Mouse (Mus musculus): ENCODE measurements at regions not wholly inside any gene's neighbourhood (a gene's known extent, or its start where the extent isn't known, plus 50 kb on each side); places are given as distances from the start of the nearest gene placed in this dataset.
A peak's percentile ranks its signal among the peaks of the same experiment; 100 is the strongest.

GRCm38 (mm10) chr13:47486111-47486510, 363.7 kb downstream of the Rnf144b start:
- Histone ChIP-seq H3K27me3 (replicated peaks; ENCODE audit: control insufficient read depth, insufficient read depth, low read length) (no peaks in the 10 kb centered on the region), H3K36me3 (ENCODE audit: control insufficient read depth, insufficient read depth, low read length) (no peaks in the 10 kb centered on the region), H3K27ac (replicated peaks; ENCODE audit: low read depth, low read length) (no peak overlapping the region), H3K9me3 (ENCODE audit: control insufficient read depth, low read length) (no peaks in the 10 kb centered on the region), H3K9ac (ENCODE audit: low read depth, low read length) (no peak overlapping the region), H3K4me1 (ENCODE audit: control insufficient read depth, insufficient read depth, low read length) (no peaks in the 10 kb centered on the region), H3K4me3 (ENCODE audit: low read depth, low read length) (no peak overlapping the region), H3K4me2 (ENCODE audit: low read depth, low read length) (no peak overlapping the region)
- no peak for DNase-seq (ENCODE audit: low spot score)
- no peak for ATAC-seq (ENCODE audit: low read depth)

- WGBS, result 93% methylated on average over 3 of the region's 3 CpGs
- ATAC-seq (ENCODE audit: low read depth), result no peak
Measured at GRCm38 (mm10) chr13:47486658-47487057, 364.2 kb downstream of the Rnf144b start.

GRCm38 (mm10) chr13:47505380-47505955, 383.0 kb downstream of the Rnf144b start:
- no peak for ATAC-seq (ENCODE audit: low read depth)
- whole genome bisulfite sequencing, result 91% methylated on average over 15 of the region's 15 CpGs

More at GRCm38 (mm10) chr13:47486658-47487057, 364.2 kb downstream of the Rnf144b start:
- no peaks in the 10 kb centered on the region for H3K4me1 ChIP-seq (ENCODE audit: control insufficient read depth, insufficient read depth, low read length)
- no peak overlapping the region for H3K9ac ChIP-seq (ENCODE audit: low read depth, low read length)
- H3K27me3 ChIP-seq (replicated peaks; ENCODE audit: control insufficient read depth, insufficient read depth, low read length), result no peaks in the 10 kb centered on the region
- H3K9me3 ChIP-seq (ENCODE audit: control insufficient read depth, low read length), result no peaks in the 10 kb centered on the region
- no peaks in the 10 kb centered on the region for H3K36me3 ChIP-seq (ENCODE audit: control insufficient read depth, insufficient read depth, low read length)
- no peak for DNase-seq (ENCODE audit: low spot score)
- no peak overlapping the region for H3K4me2 ChIP-seq (ENCODE audit: low read depth, low read length)
- H3K27ac ChIP-seq (replicated peaks; ENCODE audit: low read depth, low read length), result no peak overlapping the region
- H3K4me3 ChIP-seq (ENCODE audit: low read depth, low read length), result no peak overlapping the region

GRCm38 (mm10) chr13:47532935-47533334, 410.5 kb downstream of the Rnf144b start:
- ATAC-seq (ENCODE audit: low read depth) (no peak), DNase-seq (ENCODE audit: low spot score) (no peak)
- no peaks in the 10 kb centered on the region for H3K27me3 ChIP-seq (replicated peaks; ENCODE audit: control insufficient read depth, insufficient read depth, low read length)
- 95% methylated on average over 1 of the region's 1 CpGs for WGBS
- no peak overlapping the region for H3K4me2 ChIP-seq (ENCODE audit: low read depth, low read length)
- no peak overlapping the region for H3K9ac ChIP-seq (ENCODE audit: low read depth, low read length)
- no peak overlapping the region for H3K27ac ChIP-seq (replicated peaks; ENCODE audit: low read depth, low read length)
- H3K4me1 ChIP-seq (ENCODE audit: control insufficient read depth, insufficient read depth, low read length), result no peaks in the 10 kb centered on the region
- H3K4me3 ChIP-seq (ENCODE audit: low read depth, low read length), result no peak overlapping the region
- H3K36me3 ChIP-seq (ENCODE audit: control insufficient read depth, insufficient read depth, low read length), result no peaks in the 10 kb centered on the region
- no peaks in the 10 kb centered on the region for H3K9me3 ChIP-seq (ENCODE audit: control insufficient read depth, low read length)

More at GRCm38 (mm10) chr13:47505380-47505955, 383.0 kb downstream of the Rnf144b start:
- Histone ChIP-seq H3K27ac (replicated peaks; ENCODE audit: low read depth, low read length) (no peak overlapping the region), H3K4me2 (ENCODE audit: low read depth, low read length) (no peak overlapping the region), H3K9me3 (ENCODE audit: control insufficient read depth, low read length) (peaks cover 3% of the 10 kb centered on the region; the same call in 1 of the 2 replicates), H3K36me3 (ENCODE audit: control insufficient read depth, insufficient read depth, low read length) (no peaks in the 10 kb centered on the region), H3K27me3 (replicated peaks; ENCODE audit: control insufficient read depth, insufficient read depth, low read length) (no peaks in the 10 kb centered on the region), H3K4me3 (ENCODE audit: low read depth, low read length) (no peak overlapping the region), H3K4me1 (ENCODE audit: control insufficient read depth, insufficient read depth, low read length) (no peaks in the 10 kb centered on the region), H3K9ac (ENCODE audit: low read depth, low read length) (no peak overlapping the region)
- no peak for DNase-seq (ENCODE audit: low spot score)

DNA sequence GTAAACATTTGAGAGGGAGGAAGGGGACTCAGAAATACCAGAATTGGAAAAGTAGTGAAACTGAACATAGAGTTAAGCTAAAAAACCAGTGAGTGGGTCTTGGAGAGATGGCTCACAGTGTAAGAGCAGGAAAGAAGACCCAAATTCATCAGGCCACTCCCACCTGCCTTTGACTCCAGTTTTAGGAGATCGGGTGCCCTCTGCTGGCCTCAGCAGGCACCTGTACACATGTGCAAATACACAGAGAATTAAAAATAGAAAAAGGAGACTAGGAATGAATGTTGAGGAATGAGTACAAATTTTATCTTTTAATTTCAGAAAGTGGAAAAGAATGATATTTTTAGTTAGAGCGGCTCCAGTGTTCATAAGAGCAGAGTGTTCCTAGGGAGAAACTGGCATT, 414.7 kb downstream of the Rnf144b start:
- Histone ChIP-seq H3K9ac (ENCODE audit: low read depth, low read length) (no peak overlapping the region), H3K4me1 (ENCODE audit: control insufficient read depth, insufficient read depth, low read length) (no peaks in the 10 kb centered on the region), H3K27ac (replicated peaks; ENCODE audit: low read depth, low read length) (no peak overlapping the region), H3K27me3 (replicated peaks; ENCODE audit: control insufficient read depth, insufficient read depth, low read length) (no peaks in the 10 kb centered on the region), H3K4me2 (ENCODE audit: low read depth, low read length) (no peak overlapping the region), H3K4me3 (ENCODE audit: low read depth, low read length) (no peak overlapping the region), H3K9me3 (ENCODE audit: control insufficient read depth, low read length) (no peaks in the 10 kb centered on the region), H3K36me3 (ENCODE audit: control insufficient read depth, insufficient read depth, low read length) (no peaks in the 10 kb centered on the region)
- no peak for DNase-seq (ENCODE audit: low spot score)
- ATAC-seq (ENCODE audit: low read depth), result no peak
- WGBS, result 93% methylated on average over 2 of the region's 2 CpGs

DNA sequence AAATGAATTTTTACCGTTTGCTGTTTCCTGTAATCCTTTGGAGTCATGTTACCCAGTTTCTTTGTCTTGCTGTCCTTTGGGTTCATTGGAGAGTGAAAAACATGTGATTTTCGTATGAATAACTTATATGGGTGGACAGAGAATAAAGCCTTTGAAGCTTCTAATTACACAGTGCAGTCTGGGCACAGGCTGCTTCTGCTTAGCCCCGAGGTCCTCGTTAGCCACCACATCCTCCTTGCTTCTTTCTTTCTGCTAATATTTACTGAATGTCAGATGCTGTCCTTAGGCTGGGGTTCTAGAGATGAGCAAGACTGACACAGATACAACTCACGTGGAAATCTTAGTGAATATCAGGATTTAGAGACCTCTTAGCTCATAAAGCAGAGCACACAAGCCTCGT, 427.2 kb downstream of the Rnf144b start:
- H3K36me3 ChIP-seq (ENCODE audit: control insufficient read depth, insufficient read depth, low read length), result no peaks in the 10 kb centered on the region
- H3K27me3 ChIP-seq (replicated peaks; ENCODE audit: control insufficient read depth, insufficient read depth, low read length), result no peaks in the 10 kb centered on the region
- DNase-seq (ENCODE audit: low spot score) (no peak), ATAC-seq (ENCODE audit: low read depth) (no peak)
- H3K9me3 ChIP-seq (ENCODE audit: control insufficient read depth, low read length), result no peaks in the 10 kb centered on the region
- no peak overlapping the region for H3K9ac ChIP-seq (ENCODE audit: low read depth, low read length)
- no peak overlapping the region for H3K4me2 ChIP-seq (ENCODE audit: low read depth, low read length)
- WGBS, result 41% methylated on average over 6 of the region's 6 CpGs
- H3K4me3 ChIP-seq (ENCODE audit: low read depth, low read length), result no peak overlapping the region
- H3K27ac ChIP-seq (replicated peaks; ENCODE audit: low read depth, low read length), result no peak overlapping the region
- no peaks in the 10 kb centered on the region for H3K4me1 ChIP-seq (ENCODE audit: control insufficient read depth, insufficient read depth, low read length)

DNA sequence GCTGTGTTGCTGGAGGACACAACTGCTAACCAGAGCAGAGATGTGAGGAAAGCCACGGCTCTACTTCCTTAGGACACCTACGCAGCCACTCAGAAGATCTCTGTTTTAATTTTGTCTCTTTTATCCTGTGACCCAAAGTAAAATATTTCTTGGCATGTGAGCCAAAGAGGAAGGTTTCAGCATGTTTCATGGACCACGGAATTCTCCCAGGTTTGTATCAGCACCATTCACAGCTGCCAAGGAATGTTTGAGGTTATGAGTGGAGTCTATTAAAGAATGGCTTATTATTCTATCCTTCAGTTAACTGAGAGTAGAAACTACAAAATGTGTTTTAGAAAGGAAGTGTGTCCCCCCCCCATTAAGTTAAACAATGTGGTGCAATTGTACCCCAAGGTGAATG, 429.8 kb downstream of the Rnf144b start:
- H3K36me3 ChIP-seq (ENCODE audit: control insufficient read depth, insufficient read depth, low read length), result no peaks in the 10 kb centered on the region
- no peak overlapping the region for H3K9ac ChIP-seq (ENCODE audit: low read depth, low read length)
- no peaks in the 10 kb centered on the region for H3K27me3 ChIP-seq (replicated peaks; ENCODE audit: control insufficient read depth, insufficient read depth, low read length)
- H3K27ac ChIP-seq (replicated peaks; ENCODE audit: low read depth, low read length), result no peak overlapping the region
- ATAC-seq (ENCODE audit: low read depth) (no peak), DNase-seq (ENCODE audit: low spot score) (peak; percentile 46)
- H3K9me3 ChIP-seq (ENCODE audit: control insufficient read depth, low read length), result no peaks in the 10 kb centered on the region
- H3K4me3 ChIP-seq (ENCODE audit: low read depth, low read length), result no peak overlapping the region
- WGBS, result 67% methylated on average over 3 of the region's 3 CpGs
- H3K4me1 ChIP-seq (ENCODE audit: control insufficient read depth, insufficient read depth, low read length), result no peaks in the 10 kb centered on the region
- no peak overlapping the region for H3K4me2 ChIP-seq (ENCODE audit: low read depth, low read length)

- no peaks in the 10 kb centered on the region for H3K36me3 ChIP-seq (ENCODE audit: control insufficient read depth, insufficient read depth, low read length)
- no peaks in the 10 kb centered on the region for H3K9me3 ChIP-seq (ENCODE audit: control insufficient read depth, low read length)
- 39% methylated on average over 1 of the region's 1 CpGs for WGBS
- no peak overlapping the region for H3K4me3 ChIP-seq (ENCODE audit: low read depth, low read length)
- no peak overlapping the region for H3K27ac ChIP-seq (replicated peaks; ENCODE audit: low read depth, low read length)
- no peaks in the 10 kb centered on the region for H3K27me3 ChIP-seq (replicated peaks; ENCODE audit: control insufficient read depth, insufficient read depth, low read length)
- no peaks in the 10 kb centered on the region for H3K4me1 ChIP-seq (ENCODE audit: control insufficient read depth, insufficient read depth, low read length)
- no peak overlapping the region for H3K4me2 ChIP-seq (ENCODE audit: low read depth, low read length)
- DNase-seq (ENCODE audit: low spot score) (peak; percentile 67), ATAC-seq (ENCODE audit: low read depth) (0 out of 2 replicates have a peak, but pooled peaks have one; percentile 55)
- no peak overlapping the region for H3K9ac ChIP-seq (ENCODE audit: low read depth, low read length)
Measured at GRCm38 (mm10) chr13:47554198-47554597, 431.7 kb downstream of the Rnf144b start.

DNA sequence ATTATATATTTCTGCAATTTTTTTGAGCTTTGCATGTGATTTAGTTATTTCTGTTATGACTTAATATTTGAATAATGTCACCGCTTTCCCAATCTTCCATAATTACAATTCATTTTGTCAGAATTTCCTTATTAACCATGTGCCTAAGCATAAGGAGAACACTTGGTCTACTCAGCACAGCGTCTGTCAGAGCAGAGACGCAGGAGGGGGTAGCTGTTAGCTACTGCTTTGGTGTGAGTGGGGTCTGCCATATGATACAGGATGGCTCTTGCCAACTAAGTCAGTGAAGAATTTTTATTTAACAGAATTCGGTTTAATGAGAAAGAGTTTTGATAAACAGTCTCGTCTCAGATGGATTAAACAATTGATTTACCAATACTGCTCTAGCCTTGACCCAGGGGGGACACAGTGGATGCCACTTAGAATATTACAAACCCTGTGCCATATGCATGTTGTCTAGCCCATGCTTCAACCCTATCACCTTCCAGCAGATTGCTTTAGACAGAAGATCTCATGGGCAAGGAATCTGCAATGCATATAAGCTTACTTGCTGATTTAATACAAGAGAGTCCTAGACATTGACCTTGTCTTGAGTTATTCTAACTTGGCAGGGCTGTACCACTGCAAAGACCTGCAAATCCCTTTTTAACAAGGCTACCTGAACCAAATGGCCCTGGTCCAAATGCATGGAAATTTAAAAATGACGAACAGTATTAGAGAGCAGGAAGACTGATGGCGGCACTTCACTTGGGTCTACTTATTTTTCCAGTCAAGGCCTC, 434.9 kb downstream of the Rnf144b start:
- Histone ChIP-seq H3K4me1 (ENCODE audit: control insufficient read depth, insufficient read depth, low read length) (peaks cover 5% of the 10 kb centered on the region; the same call in 1 of the 2 replicates), H3K27ac (replicated peaks; ENCODE audit: low read depth, low read length) (no peak overlapping the region), H3K9me3 (ENCODE audit: control insufficient read depth, low read length) (no peaks in the 10 kb centered on the region), H3K4me3 (ENCODE audit: low read depth, low read length) (no peak overlapping the region), H3K4me2 (ENCODE audit: low read depth, low read length) (no peak overlapping the region), H3K9ac (ENCODE audit: low read depth, low read length) (no peak overlapping the region), H3K27me3 (replicated peaks; ENCODE audit: control insufficient read depth, insufficient read depth, low read length) (no peaks in the 10 kb centered on the region), H3K36me3 (ENCODE audit: control insufficient read depth, insufficient read depth, low read length) (no peaks in the 10 kb centered on the region)
- 79% methylated on average over 7 of the region's 7 CpGs for WGBS
- ATAC-seq (ENCODE audit: low read depth) (no peak), DNase-seq (ENCODE audit: low spot score) (no peak)
